Mouse (Mus musculus) erythroblast, embryonic 14.5 days (primary cell): ENCODE results near the gene Synj1.

Experiments used
- GATA1 ChIP-seq: IDR thresholded peaks from 2 replicates; pipeline ENCODE4 v1.6.1; 2012; ENCODE audit warnings: low read length, inconsistent platforms, mixed read lengths
- TAL1 ChIP-seq: IDR thresholded peaks from 3 replicates; pipeline ENCODE4 v1.6.1; 2012; ENCODE audit warnings: low read length, inconsistent platforms, mixed read lengths

DNA sequence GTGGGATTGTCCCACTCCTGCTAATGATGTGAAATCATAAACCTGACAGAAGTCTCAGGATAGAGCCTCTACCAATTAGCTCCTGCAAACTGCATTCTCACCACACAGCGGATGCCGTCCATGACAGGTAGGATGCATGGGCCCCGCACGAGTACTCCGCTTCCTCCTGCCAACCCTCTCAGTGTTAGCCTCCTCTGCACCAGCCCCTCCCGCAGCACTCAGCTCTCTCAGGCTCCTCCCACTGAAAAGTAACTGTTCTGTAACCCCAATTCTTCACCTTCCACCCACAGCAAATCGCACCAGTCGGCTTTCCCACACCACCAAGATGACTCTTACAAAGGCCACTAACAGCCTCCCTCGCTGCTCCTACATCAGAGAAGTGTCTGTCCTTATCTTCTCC, 58.0 kb downstream of the Synj1 start:
- no peak for TF ChIP-seq GATA1
- TF ChIP-seq TAL1, result no peak
